Mouse (Mus musculus) ES-Bruce4 (cell line): ENCODE results near the gene Fabp7. TPM values are rescaled to one million over a fixed set of nuclear protein-coding genes. Genes with fewer than 3 reads are reported as not detected.

ENCODE experiments used
- H3K27ac ChIP-seq: 2 replicates; pipeline ENCODE4 v1.5.1; 2012; ENCODE audit warnings: low read length, inconsistent platforms; ENCODE audit not compliant: insufficient read depth
- H3K27me3 ChIP-seq: 2 replicates; pipeline ENCODE4 v1.6.1; 2012; ENCODE audit warnings: mild to moderate bottlenecking, low read length, inconsistent platforms; ENCODE audit not compliant: control insufficient read depth, poor library complexity, insufficient read depth, severe bottlenecking
- H3K36me3 ChIP-seq: 2 replicates; pipeline ENCODE4 v1.6.1; 2012; ENCODE audit warnings: inconsistent platforms, mild to moderate bottlenecking, low read length, moderate library complexity; ENCODE audit not compliant: control insufficient read depth, poor library complexity, insufficient read depth, severe bottlenecking
- H3K4me1 ChIP-seq: one replicate; pipeline ENCODE4 v1.8.1; 2011; ENCODE audit warnings: low read length; ENCODE audit not compliant: control insufficient read depth, insufficient read depth
- H3K4me3 ChIP-seq: 2 replicates; pipeline ENCODE4 v1.5.1; 2011; ENCODE audit warnings: low read depth, mild to moderate bottlenecking, low read length
- H3K9ac ChIP-seq: 2 replicates; pipeline ENCODE4 v1.6.1; 2012; ENCODE audit warnings: low read depth, mild to moderate bottlenecking, inconsistent platforms; ENCODE audit not compliant: poor library complexity, severe bottlenecking
- H3K9me3 ChIP-seq: replicated peaks from 2 replicates; pipeline ENCODE4 v1.6.1; 2012; ENCODE audit warnings: mild to moderate bottlenecking, low read length, inconsistent platforms; ENCODE audit not compliant: control insufficient read depth, poor library complexity, insufficient read depth, severe bottlenecking
- CTCF ChIP-seq: IDR thresholded peaks from one replicate; pipeline ENCODE4 v1.8.1; 2011; ENCODE audit warnings: low read depth, low read length
- EP300 ChIP-seq: IDR thresholded peaks from 2 replicates; pipeline ENCODE4 v1.6.1; 2011; ENCODE audit warnings: low read depth, low read length; ENCODE audit not compliant: insufficient read depth
- POLR2A ChIP-seq: IDR thresholded peaks from one replicate; pipeline ENCODE4 v1.8.1; 2011; ENCODE audit warnings: low read length; ENCODE audit not compliant: insufficient read depth
- polyA plus RNA-seq: library from polyadenylated mRNA; stranded (reverse); fragments of >200 nt; gene quantifications from 2 replicates; pipeline ENCODE4 v1.2.4, GENCODE M21; 2011; ENCODE audit warnings: low read depth; ENCODE audit not compliant: missing spikeins, insufficient read depth, insufficient read length

Gene Fabp7
- polyA plus RNA-seq, 1 experiment = not detected

- no peaks in the 10 kb centered on the region for H3K9me3 ChIP-seq
- peak within 1 kb of the TSS; percentile 78 for H3K4me3 ChIP-seq
- H3K4me1 ChIP-seq = no peaks in the 10 kb centered on the region
- H3K9ac ChIP-seq = peak within 1 kb of the TSS; percentile 67
- H3K36me3 ChIP-seq = no peaks in the 10 kb centered on the region
- TF ChIP-seq POLR2A (no peak), EP300 (no peak), CTCF (no peak)
- H3K27me3 ChIP-seq = no peaks in the 10 kb centered on the region; the same call in 1 of the 2 replicates
- no peak within 1 kb of the TSS for H3K27ac ChIP-seq
Measured at GRCm38 (mm10) chr10:57794018-57794417, 9.3 kb downstream of the Fabp7 start, which contains the start of gene Smpdl3a. Smpdl3a (plus strand) TSS chr10:57794335.

- Histone ChIP-seq H3K9ac (peak overlapping the region; percentile 67), H3K27ac (no peak overlapping the region), H3K4me1 (no peaks in the 10 kb centered on the region), H3K36me3 (no peaks in the 10 kb centered on the region), H3K4me3 (peak overlapping the region; percentile 78), H3K9me3 (no peaks in the 10 kb centered on the region), H3K27me3 (no peaks in the 10 kb centered on the region; the same call in 1 of the 2 replicates)
- TF ChIP-seq CTCF (no peak), POLR2A (no peak), EP300 (no peak)
Measured at GRCm38 (mm10) chr10:57794491-57795461, 10.1 kb downstream of the Fabp7 start.

GRCm38 (mm10) chr10:57795542-57795941 lies 10.9 kb downstream of the Fabp7 start:
- no peak for TF ChIP-seq POLR2A
- TF ChIP-seq EP300 = no peak
- no peak for TF ChIP-seq CTCF
- H3K27me3 ChIP-seq = no peaks in the 10 kb centered on the region; the same call in 1 of the 2 replicates
- H3K9ac ChIP-seq = no peak overlapping the region
- H3K9me3 ChIP-seq = no peaks in the 10 kb centered on the region
- no peak overlapping the region for H3K27ac ChIP-seq
- H3K36me3 ChIP-seq = no peaks in the 10 kb centered on the region
- no peak overlapping the region for H3K4me3 ChIP-seq
- no peaks in the 10 kb centered on the region for H3K4me1 ChIP-seq

- Histone ChIP-seq H3K27me3 (no peaks in the 10 kb centered on the region; the same call in 1 of the 2 replicates), H3K4me1 (no peaks in the 10 kb centered on the region), H3K9ac (no peak overlapping the region), H3K27ac (no peak overlapping the region), H3K36me3 (no peaks in the 10 kb centered on the region), H3K4me3 (no peak overlapping the region), H3K9me3 (no peaks in the 10 kb centered on the region)
- TF ChIP-seq POLR2A = no peak
- no peak for TF ChIP-seq CTCF
- TF ChIP-seq EP300 = no peak
Measured at GRCm38 (mm10) chr10:57796057-57796456, 11.4 kb downstream of the Fabp7 start.

GRCm38 (mm10) chr10:57799486-57799885 lies 14.8 kb downstream of the Fabp7 start:
- Histone ChIP-seq H3K27me3 (no peaks in the 10 kb centered on the region; the same call in 1 of the 2 replicates), H3K36me3 (no peaks in the 10 kb centered on the region), H3K4me1 (no peaks in the 10 kb centered on the region), H3K9me3 (no peaks in the 10 kb centered on the region), H3K27ac (no peak overlapping the region), H3K4me3 (no peak overlapping the region), H3K9ac (no peak overlapping the region)
- TF ChIP-seq POLR2A (no peak), CTCF (no peak), EP300 (no peak)

- Histone ChIP-seq H3K36me3 (no peaks in the 10 kb centered on the region), H3K27me3 (no peaks in the 10 kb centered on the region), H3K9ac (no peak overlapping the region), H3K4me1 (no peaks in the 10 kb centered on the region), H3K27ac (no peak overlapping the region), H3K4me3 (no peak overlapping the region), H3K9me3 (no peaks in the 10 kb centered on the region)
- TF ChIP-seq EP300 = no peak
- TF ChIP-seq POLR2A = no peak
- no peak for TF ChIP-seq CTCF
Measured at GRCm38 (mm10) chr10:57807754-57808153, 23.1 kb downstream of the Fabp7 start.
